Mouse (Mus musculus): ENCODE results near the gene Olfr545.

GRCm38 (mm10) chr7:102508066-102508465 lies 8.7 kb upstream of the Olfr545 start:
- TF ChIP-seq ZNF384 (IDR thresholded peaks at IDR 0.05; ENCODE audit: low read depth, low read length) (no peak), ZC3H11A (IDR thresholded peaks at IDR 0.05; ENCODE audit: borderline replicate concordance, low read depth, low read length) (no peak), MAFK (IDR thresholded peaks at IDR 0.05; ENCODE audit: insufficient read depth, low read depth, low read length) (no peak), CHD2 (IDR thresholded peaks at IDR 0.05; ENCODE audit: low read depth, low read length) (no peak)
